9 mouse cellular contexts compared by ENCODE assay signal in genomic region chr12:79988401-79989358, GRCm38 (mm10).
DNase-seq lines count a peak whose midpoint lies in the region; ATAC-seq and TF ChIP-seq lines count a peak whose summit lies in the region.
"Had no signal": no experiment of that assay in that cellular context is flagged by ENCODE, and none has a peak within 500 bp of the region (broad histone marks: within the 10 kb centered on the region; RNA-seq: fewer than 3 reads in every experiment).

No protein-coding gene starts in this region.

- no peak overlapping the region for H3K4me2 ChIP-seq in heart, embryonic 14.5 days (ENCODE audit: low read length)
- H3K4me2 ChIP-seq in embryonic facial prominence, embryonic 13.5 days: peak overlapping the region; percentile 30

- peak overlapping the region; percentile 51 to 67 for H3K27ac ChIP-seq in heart, embryonic 14.5 days (replicated peaks in 1 of 2; ENCODE audit: control insufficient read depth in 1 of 2, insufficient read depth in 1 of 2, low read depth in 2 of 2, low read length in 2 of 2)
- peak overlapping the region; percentile 97 for H3K27ac ChIP-seq in MEL (ENCODE audit: control insufficient read depth, low read depth, low read length)
- peak overlapping the region; percentile 96 for H3K27ac ChIP-seq in embryonic facial prominence, embryonic 13.5 days

- TF ChIP-seq CTCF in MEL (IDR thresholded peaks at IDR 0.05 in 2 of 3, conservative IDR thresholded peaks at IDR 0.05 in 1 of 3; ENCODE audit: control insufficient read depth in 1 of 3, insufficient read depth in 1 of 3, low read depth in 2 of 3, low read length in 3 of 3, poor library complexity in 1 of 3, severe bottlenecking in 1 of 3): no peak

- WGBS in heart, embryonic 14.5 days: 55% methylated on average over 11 of the region's 11 CpGs
- WGBS in embryonic facial prominence, embryonic 13.5 days: 54% methylated on average over 11 of the region's 11 CpGs

- no peak for DNase-seq in heart, postnatal 10 days
- DNase-seq in MEL (ENCODE audit: low read depth, low spot score) (peak; percentile 93), liver (peak; percentile 50)
- DNase-seq in thymus, postnatal 0 days (ENCODE audit: low spot score): no peak
- DNase-seq in layer of hippocampus, adult 8-10 months (ENCODE audit: low spot score in 2 of 2): no peak

- H3K27me3 ChIP-seq in heart, embryonic 14.5 days (ENCODE audit: control insufficient read depth, insufficient read depth, low read length): no peaks in the 10 kb centered on the region
- no peaks in the 10 kb centered on the region for H3K27me3 ChIP-seq in MEL (ENCODE audit: control insufficient read depth in 1 of 2, insufficient read depth in 2 of 2, low read length in 2 of 2)
- no peaks in the 10 kb centered on the region for H3K27me3 ChIP-seq in embryonic facial prominence, embryonic 13.5 days

- no peak overlapping the region for H3K4me3 ChIP-seq in heart, embryonic 14.5 days (ENCODE audit: control insufficient read depth in 1 of 2, insufficient read depth in 1 of 2, low read depth in 1 of 2, low read length in 2 of 2)
- peak overlapping the region in 1 of 2 experiments; percentile 20; a peak in 2 of 4 replicates for H3K4me3 ChIP-seq in MEL (ENCODE audit: control insufficient read depth in 1 of 2, insufficient read depth in 1 of 2, low read depth in 2 of 2, low read length in 2 of 2)
- H3K4me3 ChIP-seq in embryonic facial prominence, embryonic 13.5 days: no peak overlapping the region
- H3K4me3 ChIP-seq: erythroblast, embryonic 14.5 days had no signal

- no peak overlapping the region for H3K9ac ChIP-seq in heart, embryonic 14.5 days (ENCODE audit: low read length)
- H3K9ac ChIP-seq in MEL (ENCODE audit: control insufficient read depth, low read depth, low read length, poor library complexity, severe bottlenecking): peak overlapping the region; percentile 61
- H3K9ac ChIP-seq in embryonic facial prominence, embryonic 13.5 days: peak overlapping the region; percentile 58

- TF ChIP-seq EP300 in MEL (IDR thresholded peaks at IDR 0.05; ENCODE audit: low read depth in 1 of 2, low read length in 2 of 2): peak; percentile 86 to 93

- 0 out of 2 replicates have a peak, but pooled peaks have one; percentile 37 for ATAC-seq in heart, embryonic 14.5 days (ENCODE audit: insufficient number of reproducible peaks, insufficient read depth, low FRiP score, low read depth)
- no peak for ATAC-seq in embryonic facial prominence, embryonic 13.5 days (ENCODE audit: insufficient number of reproducible peaks, insufficient read depth, low FRiP score, low TSS enrichment, low read depth)
- ATAC-seq in monocyte, adult 5-6 weeks (replicated peaks; ENCODE audit: insufficient number of reproducible peaks, low FRiP score, low TSS enrichment, poor library complexity, severe bottlenecking): no peak

- no peak for TF ChIP-seq RAD21 in MEL (IDR thresholded peaks at IDR 0.05; ENCODE audit: low read depth, low read length)

- H3K79me2 ChIP-seq in MEL (ENCODE audit: control insufficient read depth, insufficient read depth, low read length, poor library complexity): no peaks in the 10 kb centered on the region

- intact Hi-C loops in heart, postnatal 10 days (cut with DNase I): no loop called here

- H3K9me3 ChIP-seq in heart, embryonic 14.5 days (ENCODE audit: control insufficient read depth, low read length): no peaks in the 10 kb centered on the region
- no peaks in the 10 kb centered on the region for H3K9me3 ChIP-seq in MEL (replicated peaks; ENCODE audit: insufficient read depth, low read length)
- H3K9me3 ChIP-seq in embryonic facial prominence, embryonic 13.5 days: no peaks in the 10 kb centered on the region

- peak in 1 of 2 experiments; percentile 40; a peak in 1 of 4 replicates for TF ChIP-seq POLR2A in MEL (IDR thresholded peaks at IDR 0.05; ENCODE audit: control insufficient read depth in 1 of 2, insufficient read depth in 1 of 2, low read depth in 1 of 2, low read length in 2 of 2, poor library complexity in 1 of 2)

- peaks cover 52 to 66% of the 10 kb centered on the region in 2 experiments for H3K4me1 ChIP-seq in heart, embryonic 14.5 days (ENCODE audit: control insufficient read depth in 2 of 2, insufficient read depth in 2 of 2, low read length in 2 of 2)
- peaks cover 46 to 49% of the 10 kb centered on the region in 2 experiments for H3K4me1 ChIP-seq in MEL (ENCODE audit: control insufficient read depth in 1 of 2, insufficient read depth in 2 of 2, low read length in 2 of 2)
- H3K4me1 ChIP-seq in embryonic facial prominence, embryonic 13.5 days: peaks cover 86% of the 10 kb centered on the region

- H3K36me3 ChIP-seq in heart, embryonic 14.5 days (ENCODE audit: control insufficient read depth, insufficient read depth, low read length): no peaks in the 10 kb centered on the region
- H3K36me3 ChIP-seq in MEL (ENCODE audit: control insufficient read depth in 1 of 2, insufficient read depth in 2 of 2, low read length in 2 of 2): peaks cover 0 to 50% of the 10 kb centered on the region in 2 experiments; a peak in 2 of 4 replicates
- H3K36me3 ChIP-seq in embryonic facial prominence, embryonic 13.5 days: no peaks in the 10 kb centered on the region

TF ChIP-seq in MEL, 35 proteins besides CTCF, POLR2A, EP300 and RAD21:
- no peak for TF ChIP-seq E2F4 (IDR thresholded peaks at IDR 0.05; ENCODE audit: borderline replicate concordance, low read depth, low read length)
- TF ChIP-seq TCF12 (IDR thresholded peaks at IDR 0.05; ENCODE audit: low read depth, low read length): peak; percentile 94
- TF ChIP-seq HCFC1 (IDR thresholded peaks at IDR 0.05; ENCODE audit: low read depth, low read length): no peak; the same call in 1 of the 2 replicates
- peak; percentile 12; the same call in 1 of the 2 replicates for TF ChIP-seq SMC3 (IDR thresholded peaks at IDR 0.05; ENCODE audit: low read depth, low read length)
- peak; percentile 60 for TF ChIP-seq SIN3A (IDR thresholded peaks at IDR 0.05; ENCODE audit: low read length)
- TF ChIP-seq MAX (IDR thresholded peaks at IDR 0.05; ENCODE audit: low read length): peak; percentile 42; the same call in 1 of the 2 replicates
- peak; percentile 95 for TF ChIP-seq TAL1 (IDR thresholded peaks at IDR 0.05; ENCODE audit: low read length)
- TF ChIP-seq GATA1 (IDR thresholded peaks at IDR 0.05; ENCODE audit: low read depth, low read length): peak; percentile 93
- TF ChIP-seq MXI1 (IDR thresholded peaks at IDR 0.05; ENCODE audit: low read depth, low read length): peak; percentile 45; the same call in 1 of the 2 replicates
- no peak for TF ChIP-seq ZMIZ1 (IDR thresholded peaks at IDR 0.05; ENCODE audit: low read depth, low read length)
- peak; percentile 68 for TF ChIP-seq ETS1 (IDR thresholded peaks at IDR 0.05; ENCODE audit: low read depth, low read length)
- TF ChIP-seq NELFE (IDR thresholded peaks at IDR 0.05; ENCODE audit: low read depth, low read length): no peak; the same call in 1 of the 2 replicates
- no peak for TF ChIP-seq NRF1 (IDR thresholded peaks at IDR 0.05; ENCODE audit: insufficient read depth, low read depth, low read length, poor library complexity, severe bottlenecking)
- TF ChIP-seq USF1 (IDR thresholded peaks at IDR 0.05; ENCODE audit: low read depth, low read length): no peak
- TF ChIP-seq RCOR1 (IDR thresholded peaks at IDR 0.05; ENCODE audit: low read depth, low read length): peak; percentile 43
- TF ChIP-seq MAZ (IDR thresholded peaks at IDR 0.05; ENCODE audit: low read depth, low read length): no peak
- 0 out of 2 replicates have a peak, but pooled peaks have one; percentile 37 for TF ChIP-seq TBP (IDR thresholded peaks at IDR 0.05; ENCODE audit: low read depth, low read length)
- TF ChIP-seq MYB (IDR thresholded peaks at IDR 0.05; ENCODE audit: low read depth, low read length): peak; percentile 84
- no peak for TF ChIP-seq POLR2AphosphoS2 (IDR thresholded peaks at IDR 0.05; ENCODE audit: low read length)

Comparison
In these comparisons a context has a peak if more than half of its experiments do, and no peak if none do; other contexts are left out.
1. DNase-seq: peak in MEL (single experiment) and liver (single experiment); none in heart, postnatal 10 days (0 of 2), thymus, postnatal 0 days (single experiment) and layer of hippocampus, adult 8-10 months (0 of 2).
2. Peak in every context shown above with its lines, with median percentiles within 50 percentile points of each other: H3K27ac ChIP-seq.